Mouse (Mus musculus): Measurements from ENCODE around the gene Fyb2.

Fyb2 gene

GRCm38 (mm10) chr4:104913291-104914129, at the start of gene Fyb2:
Gene Fyb2, plus strand, starts transcription at chr4:104913456.
- DNase-seq (ENCODE audit: low read depth, low spot score): no peak

- DNase-seq (ENCODE audit: low read depth, low spot score): no peak
Observed at GRCm38 (mm10) chr4:104864397-104864796, 48.9 kb upstream of the Fyb2 start.

- DNase-seq (ENCODE audit: low read depth, low spot score): no peak
Observed at GRCm38 (mm10) chr4:104869581-104869980, 43.7 kb upstream of the Fyb2 start.

DNA sequence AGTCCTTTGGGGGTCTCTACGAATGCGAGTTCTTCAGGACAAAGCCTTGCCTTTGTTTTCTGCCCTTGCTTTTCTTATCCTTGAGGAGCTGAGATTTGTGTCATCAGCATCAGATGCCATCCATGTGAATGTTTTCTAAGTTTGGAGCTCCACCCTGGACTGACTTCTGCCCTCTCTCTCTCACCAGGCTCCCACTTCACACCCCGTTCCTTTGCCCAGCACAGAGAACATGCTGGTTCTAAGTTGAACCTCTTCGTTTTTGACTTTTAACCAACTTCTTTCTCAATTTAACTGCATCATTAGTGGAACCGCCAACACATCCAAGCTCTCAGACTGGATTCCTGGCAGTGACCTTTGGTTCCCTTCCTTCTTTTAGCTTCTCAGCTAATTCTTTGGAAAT, 43.1 kb upstream of the Fyb2 start:
- DNase-seq (ENCODE audit: low read depth, low spot score): no peak

- no peak for DNase-seq (ENCODE audit: low read depth, low spot score)
Observed at GRCm38 (mm10) chr4:104875832-104876231, 37.4 kb upstream of the Fyb2 start.

DNA sequence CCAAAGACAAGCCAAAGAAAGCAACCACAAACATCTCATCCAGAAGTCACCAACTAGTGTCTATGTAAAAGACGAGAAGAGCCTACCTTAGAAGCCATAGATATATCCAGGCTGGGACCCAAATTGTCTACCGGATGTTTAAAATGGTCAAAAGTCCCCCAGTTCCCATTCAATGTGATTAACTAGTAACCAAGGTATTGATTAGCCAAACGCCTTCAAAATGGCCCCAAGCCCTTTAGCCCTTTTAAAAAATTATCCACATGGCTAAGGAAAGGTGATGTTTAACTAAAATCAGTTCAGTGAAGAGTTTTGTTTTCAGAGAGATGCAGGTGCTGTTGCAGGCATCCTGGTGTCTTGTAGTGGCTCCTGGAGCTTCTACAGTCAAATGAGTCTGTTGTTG, 36.9 kb upstream of the Fyb2 start, which contains the start of gene C8a:
TSS of gene C8a (minus strand) at position 76 of the 400 bp plus-strand sequence.
- DNase-seq (ENCODE audit: low read depth, low spot score): no peak

- DNase-seq (ENCODE audit: low read depth, low spot score): no peak
Observed at GRCm38 (mm10) chr4:104887486-104887885, 25.8 kb upstream of the Fyb2 start.

DNA sequence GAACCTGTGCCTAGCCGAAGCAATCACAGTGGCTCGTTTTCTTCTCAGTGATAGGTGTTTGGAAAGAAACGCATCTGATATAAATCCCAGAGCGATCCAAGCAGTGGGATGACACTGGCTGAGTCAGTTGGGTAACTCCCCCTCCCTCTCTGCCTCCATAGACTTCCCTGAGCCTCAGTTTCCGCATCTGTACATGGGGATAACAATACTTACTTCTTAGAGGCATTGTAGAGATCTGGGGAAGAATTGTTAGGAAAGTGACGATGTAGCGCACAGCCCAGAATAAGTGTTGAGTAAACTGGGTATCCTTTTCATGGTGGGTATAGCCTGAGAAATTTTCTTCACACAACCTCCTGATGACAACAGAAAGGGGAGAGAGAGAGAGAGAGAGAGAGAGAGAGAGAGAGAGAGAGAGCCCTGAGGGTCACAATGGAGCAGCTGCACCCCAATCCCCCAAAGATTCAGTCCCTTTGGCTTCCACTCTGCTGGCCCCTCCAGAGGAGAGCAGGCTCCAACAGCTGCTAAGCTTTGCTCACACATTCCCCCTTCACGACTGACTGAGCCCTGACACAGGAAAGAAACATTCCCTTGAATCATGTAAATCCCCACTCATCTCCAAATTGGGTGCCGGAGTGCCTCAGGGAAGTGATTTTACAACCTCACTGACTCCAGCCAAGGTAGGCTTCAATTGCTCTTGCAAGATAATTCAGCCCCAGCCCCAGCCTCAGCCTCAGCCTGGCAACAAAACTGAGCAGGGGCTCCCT, 24.6 kb upstream of the Fyb2 start:
- no peak for DNase-seq (ENCODE audit: low read depth, low spot score)

GRCm38 (mm10) chr4:104891708-104892107, 21.5 kb upstream of the Fyb2 start:
- no peak for DNase-seq (ENCODE audit: low read depth, low spot score)

DNA sequence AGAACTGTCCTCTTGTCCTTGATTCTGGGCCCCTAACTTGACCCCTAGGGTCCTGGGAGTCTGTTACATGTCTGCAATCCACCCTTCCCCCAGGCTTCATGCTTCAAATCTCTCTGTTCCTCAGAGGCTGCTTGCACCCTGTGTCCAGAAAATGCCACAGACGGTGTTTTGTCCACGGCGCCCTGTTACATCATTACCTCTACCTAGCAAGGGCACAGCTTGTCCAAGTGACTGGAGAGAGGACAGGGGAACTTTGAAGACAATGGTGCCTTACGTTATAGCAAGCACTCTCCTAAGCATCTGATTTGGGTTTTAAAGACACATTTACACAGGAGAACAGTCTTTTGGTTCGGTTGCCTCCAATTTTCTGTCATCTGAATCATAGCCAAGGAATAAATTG, 19.7 kb upstream of the Fyb2 start:
- DNase-seq (ENCODE audit: low read depth, low spot score): no peak

DNA sequence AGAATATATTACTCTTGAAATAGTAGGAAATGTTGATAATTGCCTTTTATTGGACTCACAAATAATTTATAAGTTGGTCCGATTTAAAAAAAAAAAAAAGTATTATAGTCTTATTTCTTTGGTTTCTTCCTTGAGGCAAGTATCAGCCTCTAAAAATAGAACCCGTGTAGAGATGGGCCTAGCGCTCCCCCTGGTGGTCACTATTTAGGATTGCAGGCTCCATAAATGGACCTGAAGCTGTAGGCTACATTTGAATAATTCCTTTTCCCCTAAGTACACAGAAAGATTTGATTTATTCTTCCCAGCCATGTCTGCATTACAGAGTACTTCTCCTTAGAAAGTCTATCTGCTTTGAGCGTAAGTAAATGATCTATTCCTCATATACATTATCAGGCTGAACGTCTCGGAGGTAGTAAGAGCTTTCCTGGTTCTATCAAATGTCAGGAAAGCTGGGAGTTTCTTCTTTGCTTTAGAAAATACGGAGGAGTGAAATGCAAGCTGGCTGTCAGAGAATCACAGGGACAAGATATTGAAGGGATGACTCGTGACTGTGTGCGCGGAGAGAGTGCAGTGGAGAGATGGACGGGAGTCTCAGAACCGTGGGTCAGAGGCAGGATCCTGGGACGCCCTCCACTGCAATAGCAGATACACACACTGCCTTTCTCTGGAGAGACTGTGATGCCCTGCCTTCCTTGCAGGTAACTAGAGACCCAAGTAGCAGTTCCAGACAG, 19.1 kb upstream of the Fyb2 start:
- peak; percentile 86 for DNase-seq (ENCODE audit: low read depth, low spot score)

DNA sequence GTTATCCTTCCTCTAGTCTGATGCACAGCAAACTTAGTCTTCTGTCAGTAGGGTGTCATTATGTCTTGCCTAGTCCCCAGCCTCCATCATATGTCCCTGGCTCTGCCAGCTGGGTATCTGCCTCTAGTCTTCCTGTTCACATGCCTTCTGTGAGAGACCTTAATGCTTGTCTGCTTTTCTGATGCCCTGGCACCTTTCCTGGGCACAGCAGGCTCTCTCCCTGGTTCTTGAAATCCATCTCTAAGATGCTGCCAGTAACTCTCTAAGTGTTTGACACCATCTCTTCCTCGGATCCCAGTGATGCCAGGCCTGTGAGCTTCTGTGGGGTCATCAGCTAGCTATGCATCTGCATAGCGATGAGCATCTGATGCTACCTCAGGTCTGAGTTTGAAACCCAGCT, 10.4 kb upstream of the Fyb2 start:
- no peak for DNase-seq (ENCODE audit: low read depth, low spot score)

GRCm38 (mm10) chr4:104905049-104905448, 8.2 kb upstream of the Fyb2 start:
- DNase-seq (ENCODE audit: low read depth, low spot score): no peak

- no peak for DNase-seq (ENCODE audit: low read depth, low spot score)
Observed at GRCm38 (mm10) chr4:104911685-104912084, 1.6 kb upstream of the Fyb2 start.

DNA sequence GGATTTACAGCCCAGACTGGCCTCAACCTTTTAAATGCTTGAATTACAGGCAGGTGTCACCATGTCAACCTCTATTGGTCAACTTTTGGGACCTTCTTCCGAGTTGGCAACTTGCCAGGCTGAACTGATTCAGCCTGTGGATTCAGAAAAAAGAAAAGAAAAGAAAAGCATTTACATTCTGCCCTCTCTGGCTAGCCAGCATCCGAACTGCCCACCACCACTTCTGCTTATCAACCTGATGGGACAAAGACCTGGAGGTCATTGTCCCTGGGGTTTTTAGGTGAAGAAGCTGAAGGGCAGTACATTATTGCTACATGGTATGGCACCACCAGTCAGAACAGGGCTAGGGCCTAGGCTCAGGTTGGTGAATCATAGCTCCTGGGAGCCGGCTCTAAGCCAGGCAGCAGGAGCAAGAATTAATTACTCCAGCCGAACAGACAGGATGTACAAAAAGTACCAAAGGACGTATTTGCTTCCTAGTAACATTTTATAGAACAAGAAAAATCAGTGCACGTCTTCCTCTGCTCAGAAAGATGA, 1.5 kb downstream of the Fyb2 start:
- DNase-seq (ENCODE audit: low read depth, low spot score): no peak

DNA sequence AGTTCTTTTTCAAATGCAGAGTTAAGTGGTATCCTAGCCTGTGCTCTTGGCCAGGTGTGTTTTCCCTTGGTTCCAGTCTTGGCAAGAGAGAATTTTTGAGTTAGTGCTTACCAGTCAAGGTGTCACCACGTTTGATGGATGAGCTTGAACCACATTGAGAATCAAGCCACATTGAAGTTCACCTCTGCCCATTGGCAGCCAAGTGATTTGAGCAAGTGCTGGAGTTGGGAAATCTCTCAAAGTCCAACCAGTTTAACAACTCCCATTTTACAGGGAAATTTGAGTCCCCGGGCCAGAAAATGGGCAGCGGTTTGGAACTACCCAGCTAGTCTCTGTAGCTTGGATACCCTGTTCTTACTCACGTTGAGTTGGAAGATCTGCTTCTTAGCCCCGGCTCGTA, 4.8 kb downstream of the Fyb2 start:
- DNase-seq (ENCODE audit: low read depth, low spot score): no peak

DNA sequence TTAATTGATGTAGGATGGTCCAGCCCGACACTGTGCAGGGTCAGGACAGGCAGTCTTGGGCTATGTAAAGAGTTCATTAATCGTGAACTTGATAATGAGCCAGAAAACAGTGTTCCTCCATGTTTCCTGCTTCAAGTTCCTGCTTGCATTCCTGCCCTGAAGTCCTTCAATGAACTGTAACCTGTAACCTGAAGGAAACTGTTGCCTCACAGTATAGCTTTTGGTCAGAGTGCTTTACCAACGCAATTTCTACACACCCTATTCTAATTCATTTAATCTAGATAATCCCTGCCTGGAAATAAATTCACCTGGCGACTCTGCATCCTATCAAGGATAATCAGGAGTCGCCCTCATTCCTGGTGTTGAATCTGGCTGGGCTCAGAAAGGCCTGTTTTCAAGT, 12.1 kb downstream of the Fyb2 start:
- no peak for DNase-seq (ENCODE audit: low read depth, low spot score)

- DNase-seq (ENCODE audit: low read depth, low spot score): no peak
Observed at GRCm38 (mm10) chr4:104929165-104929564, 15.9 kb downstream of the Fyb2 start.

- DNase-seq (ENCODE audit: low read depth, low spot score): no peak
Observed at GRCm38 (mm10) chr4:104933620-104934019, 20.4 kb downstream of the Fyb2 start.

GRCm38 (mm10) chr4:104934997-104935396, 21.7 kb downstream of the Fyb2 start:
- DNase-seq (ENCODE audit: low read depth, low spot score): no peak

- DNase-seq (ENCODE audit: low read depth, low spot score): no peak
Observed at GRCm38 (mm10) chr4:104935436-104935835, 22.2 kb downstream of the Fyb2 start.

GRCm38 (mm10) chr4:104936011-104936410, 22.8 kb downstream of the Fyb2 start:
- no peak for DNase-seq (ENCODE audit: low read depth, low spot score)
